Mouse (Mus musculus) hindbrain, postnatal 0 days (tissue): Measurements from ENCODE around the gene Mprip. TPM values are rescaled to one million over a fixed set of nuclear protein-coding genes. Genes with fewer than 3 reads are reported as not detected.

Experiments used
- ATAC-seq: fragments of 200-750 bp; cut with Nextera tagmentation; 2 replicates; pipeline ENCODE4 v1.8.0; 2017; ENCODE audit warnings: mild to moderate bottlenecking, moderate TSS enrichment, moderate library complexity
- DNase-seq: peaks from one replicate; pipeline ENCODE4 v3.0.0-alpha.2; 2015; ENCODE audit warnings: low spot score
- H3K27ac ChIP-seq: fragments of 300-500 bp; sonication (generic); 2 replicates; pipeline ENCODE4 v1.5.1; 2014; ENCODE audit warnings: mild to moderate bottlenecking
- H3K27me3 ChIP-seq: fragments of 300-500 bp; sonication (generic); 2 replicates; pipeline ENCODE4 v1.6.1; 2014; ENCODE audit warnings: low read length, mixed read lengths; ENCODE audit not compliant: insufficient read depth
- H3K36me3 ChIP-seq: fragments of 300-500 bp; sonication (generic); 2 replicates; pipeline ENCODE4 v1.6.1; 2014; ENCODE audit warnings: low read length, mixed read lengths; ENCODE audit not compliant: insufficient read depth
- H3K4me1 ChIP-seq: fragments of 300-500 bp; sonication (generic); 2 replicates; pipeline ENCODE4 v1.6.1; 2014; ENCODE audit warnings: antibody characterized with exemption, low read length, mixed read lengths; ENCODE audit not compliant: insufficient read depth
- H3K4me2 ChIP-seq: fragments of 300-500 bp; sonication (generic); 2 replicates; pipeline ENCODE4 v1.6.1; 2014; ENCODE audit warnings: low read depth, mild to moderate bottlenecking, low read length, moderate library complexity, mixed read lengths
- H3K4me3 ChIP-seq: fragments of 300-500 bp; sonication (generic); 2 replicates; pipeline ENCODE4 v1.5.1; 2014; ENCODE audit warnings: low read length
- H3K9ac ChIP-seq: fragments of 300-500 bp; sonication (generic); replicated peaks from 2 replicates; pipeline ENCODE4 v1.6.1; 2014; ENCODE audit warnings: mild to moderate bottlenecking, low read length, moderate library complexity, mixed read lengths
- H3K9me3 ChIP-seq: fragments of 300-500 bp; sonication (generic); 2 replicates; pipeline ENCODE4 v1.6.1; 2016; ENCODE audit warnings: low read length, mixed read lengths
- CTCF ChIP-seq: IDR thresholded peaks from 2 replicates; pipeline ENCODE4 v1.5.1; 2016; ENCODE audit warnings: antibody characterized with exemption, control low read depth, low read depth
- WGBS: fragments of 180-500 bp; shearing (Covaris S2); extraction: QIAGEN DNeasy Blood & Tissue Kit; methylation state at CpG from one replicate; pipeline ENCODE4 v1.1.7; 2014; 5-methylcytosine and 5-hydroxymethylcytosine counted together
- polyA plus RNA-seq: library from polyadenylated mRNA; unstranded; fragments of >200 nt; fragmentation: Nextera tagmentation; extraction: Ambion mirVana; gene quantifications from 2 replicates; pipeline ENCODE4 v1.2.1, GENCODE M21; 2015
- total RNA-seq: library from RNA; depleted of rRNA; stranded (reverse); fragments of >200 nt; gene quantifications from 2 replicates; pipeline ENCODE4 v1.2.3, GENCODE M21; 2014

The Mprip gene
- total and polyA plus RNA-seq, 2 experiments from 2014 or later: 57.8 to 149 TPM

GRCm38 (mm10) chr11:59775435-59776148 lies 114.5 kb downstream of the Mprip start:
- Histone ChIP-seq H3K27ac (no peak overlapping the region), H3K4me3 (no peak overlapping the region), H3K27me3 (no peaks in the 10 kb centered on the region), H3K9ac (no peak overlapping the region), H3K36me3 (peaks cover 47% of the 10 kb centered on the region), H3K9me3 (no peaks in the 10 kb centered on the region), H3K4me2 (no peak overlapping the region), H3K4me1 (no peaks in the 10 kb centered on the region)
- TF ChIP-seq CTCF: peak; percentile 44
- ATAC-seq (no peak), DNase-seq (peak; percentile 31)
- WGBS: 79% methylated on average over 13 of the region's 13 CpGs

- Histone ChIP-seq H3K4me1 (no peaks in the 10 kb centered on the region), H3K4me3 (no peak overlapping the region), H3K4me2 (no peak overlapping the region), H3K27me3 (no peaks in the 10 kb centered on the region), H3K36me3 (peaks cover 31% of the 10 kb centered on the region), H3K9me3 (no peaks in the 10 kb centered on the region), H3K9ac (no peak overlapping the region), H3K27ac (no peak overlapping the region)
- 88% methylated on average over 5 of the region's 5 CpGs for WGBS
- DNase-seq (no peak), ATAC-seq (no peak)
- TF ChIP-seq CTCF: no peak
Measured at GRCm38 (mm10) chr11:59777259-59777658, 116.2 kb downstream of the Mprip start.

DNA sequence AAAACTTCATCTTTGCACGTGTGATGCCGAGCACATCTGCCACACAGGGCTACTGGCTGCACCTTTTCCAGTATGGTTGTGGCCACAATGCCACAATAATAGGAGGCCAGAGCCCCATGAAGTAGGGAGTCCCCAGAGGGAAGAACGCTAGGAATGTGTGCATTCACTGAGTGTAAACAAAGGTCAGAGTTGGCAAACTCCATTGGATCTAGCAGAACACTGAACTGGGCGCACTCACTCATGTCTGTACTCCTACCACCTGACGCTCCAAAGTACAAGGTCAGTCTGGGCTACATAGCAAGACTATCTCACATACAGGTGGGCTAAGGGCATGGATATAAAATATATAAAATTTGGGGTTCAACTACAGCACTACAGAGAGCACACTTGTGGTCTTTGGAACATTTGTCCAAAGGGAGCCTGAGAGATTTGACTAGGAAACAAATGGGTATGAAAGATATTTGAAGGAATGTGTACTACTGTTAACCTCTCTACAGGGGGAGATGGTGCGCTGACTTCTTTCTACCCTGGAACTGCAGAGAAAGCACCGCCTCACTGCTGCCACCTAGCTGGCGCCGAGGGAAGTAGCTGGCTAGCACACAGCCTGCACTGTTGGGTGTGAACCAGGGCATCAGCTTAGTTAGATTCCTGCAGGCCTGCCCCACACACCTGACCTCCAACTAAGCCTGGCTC lies 117.2 kb downstream of the Mprip start:
- Histone ChIP-seq H3K4me1 (no peaks in the 10 kb centered on the region), H3K9ac (no peak overlapping the region), H3K9me3 (no peaks in the 10 kb centered on the region), H3K36me3 (peaks cover 23% of the 10 kb centered on the region), H3K27ac (no peak overlapping the region), H3K4me2 (no peak overlapping the region), H3K4me3 (no peak overlapping the region), H3K27me3 (no peaks in the 10 kb centered on the region)
- DNase-seq: peak; percentile 73
- TF ChIP-seq CTCF: peak; percentile 95
- 59% methylated on average over 9 of the region's 9 CpGs for WGBS
- ATAC-seq: peak; percentile 80

DNA sequence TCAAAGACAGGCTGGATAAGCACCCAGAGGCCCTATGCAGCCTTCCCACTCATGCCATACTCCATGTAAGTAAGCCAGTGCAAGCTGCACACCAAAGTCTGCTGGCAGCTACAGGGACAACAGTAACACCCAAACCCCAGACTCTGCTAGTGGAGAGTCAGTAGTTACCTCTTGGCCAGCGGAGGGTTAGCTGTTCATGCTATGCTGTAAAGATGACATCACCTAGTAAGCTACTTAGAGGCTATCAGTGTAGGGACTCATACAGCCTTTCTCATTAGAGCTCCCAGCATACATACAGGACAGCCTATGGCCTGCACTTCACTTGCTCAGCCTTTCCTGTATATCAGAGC lies 117.7 kb downstream of the Mprip start:
- H3K4me1 ChIP-seq: no peaks in the 10 kb centered on the region
- 93% methylated on average over 1 of the region's 1 CpGs for WGBS
- H3K36me3 ChIP-seq: peaks cover 18% of the 10 kb centered on the region
- H3K9ac ChIP-seq: no peak overlapping the region
- no peak overlapping the region for H3K4me3 ChIP-seq
- no peak overlapping the region for H3K27ac ChIP-seq
- no peaks in the 10 kb centered on the region for H3K9me3 ChIP-seq
- no peak for TF ChIP-seq CTCF
- ATAC-seq (peak; percentile 27), DNase-seq (no peak)
- H3K27me3 ChIP-seq: no peaks in the 10 kb centered on the region
- H3K4me2 ChIP-seq: no peak overlapping the region

GRCm38 (mm10) chr11:59779406-59779805 lies 118.3 kb downstream of the Mprip start:
- H3K27ac ChIP-seq: no peak overlapping the region
- WGBS: 78% methylated on average over 4 of the region's 4 CpGs
- ATAC-seq (no peak), DNase-seq (no peak)
- no peaks in the 10 kb centered on the region for H3K9me3 ChIP-seq
- H3K4me3 ChIP-seq: no peak overlapping the region
- H3K27me3 ChIP-seq: no peaks in the 10 kb centered on the region
- no peak overlapping the region for H3K9ac ChIP-seq
- H3K4me1 ChIP-seq: no peaks in the 10 kb centered on the region
- H3K4me2 ChIP-seq: no peak overlapping the region
- TF ChIP-seq CTCF: no peak
- peaks cover 12% of the 10 kb centered on the region for H3K36me3 ChIP-seq

GRCm38 (mm10) chr11:59780241-59780640 lies 119.1 kb downstream of the Mprip start:
- DNase-seq (no peak), ATAC-seq (no peak)
- Histone ChIP-seq H3K4me3 (no peak overlapping the region), H3K4me1 (no peaks in the 10 kb centered on the region), H3K27me3 (no peaks in the 10 kb centered on the region), H3K36me3 (peaks cover 6% of the 10 kb centered on the region), H3K4me2 (no peak overlapping the region), H3K9me3 (no peaks in the 10 kb centered on the region), H3K27ac (no peak overlapping the region), H3K9ac (no peak overlapping the region)
- TF ChIP-seq CTCF: no peak
- 85% methylated on average over 4 of the region's 4 CpGs for WGBS

DNA sequence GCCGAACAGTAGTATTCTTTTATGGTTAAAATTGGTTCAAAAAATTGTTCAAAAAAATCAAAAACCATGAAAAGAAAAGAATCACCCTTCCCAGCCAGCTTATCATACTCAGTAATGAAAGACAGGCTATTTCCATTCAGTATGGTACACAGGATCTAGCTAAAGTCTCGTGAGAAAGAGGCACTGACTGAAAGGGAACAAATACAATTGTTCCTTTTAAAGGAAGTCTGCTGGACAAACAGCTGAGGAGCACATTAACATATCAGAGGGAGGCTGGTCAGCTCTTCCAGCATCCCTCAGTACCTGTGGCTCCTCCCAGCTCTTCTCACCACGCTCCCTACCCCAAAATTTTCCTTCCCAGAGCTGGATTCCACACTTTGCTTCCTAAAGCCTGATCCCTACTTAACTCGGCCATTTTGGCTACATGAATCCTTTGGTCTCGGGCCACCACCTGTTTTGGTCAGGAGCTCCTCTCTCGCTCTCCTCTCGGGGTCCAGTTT lies 121.0 kb downstream of the Mprip start:
- no peak overlapping the region for H3K4me2 ChIP-seq
- H3K4me3 ChIP-seq: no peak overlapping the region
- H3K9me3 ChIP-seq: no peaks in the 10 kb centered on the region
- no peak overlapping the region for H3K9ac ChIP-seq
- H3K27ac ChIP-seq: no peak overlapping the region
- H3K27me3 ChIP-seq: no peaks in the 10 kb centered on the region
- WGBS: 71% methylated on average over 7 of the region's 7 CpGs
- no peak for DNase-seq
- H3K4me1 ChIP-seq: peaks cover 4% of the 10 kb centered on the region; the same call in 1 of the 2 replicates
- no peak for ATAC-seq
- H3K36me3 ChIP-seq: no peaks in the 10 kb centered on the region
- TF ChIP-seq CTCF: no peak
